ENCODE assay signal across 8 mouse cellular contexts in the genomic region with DNA sequence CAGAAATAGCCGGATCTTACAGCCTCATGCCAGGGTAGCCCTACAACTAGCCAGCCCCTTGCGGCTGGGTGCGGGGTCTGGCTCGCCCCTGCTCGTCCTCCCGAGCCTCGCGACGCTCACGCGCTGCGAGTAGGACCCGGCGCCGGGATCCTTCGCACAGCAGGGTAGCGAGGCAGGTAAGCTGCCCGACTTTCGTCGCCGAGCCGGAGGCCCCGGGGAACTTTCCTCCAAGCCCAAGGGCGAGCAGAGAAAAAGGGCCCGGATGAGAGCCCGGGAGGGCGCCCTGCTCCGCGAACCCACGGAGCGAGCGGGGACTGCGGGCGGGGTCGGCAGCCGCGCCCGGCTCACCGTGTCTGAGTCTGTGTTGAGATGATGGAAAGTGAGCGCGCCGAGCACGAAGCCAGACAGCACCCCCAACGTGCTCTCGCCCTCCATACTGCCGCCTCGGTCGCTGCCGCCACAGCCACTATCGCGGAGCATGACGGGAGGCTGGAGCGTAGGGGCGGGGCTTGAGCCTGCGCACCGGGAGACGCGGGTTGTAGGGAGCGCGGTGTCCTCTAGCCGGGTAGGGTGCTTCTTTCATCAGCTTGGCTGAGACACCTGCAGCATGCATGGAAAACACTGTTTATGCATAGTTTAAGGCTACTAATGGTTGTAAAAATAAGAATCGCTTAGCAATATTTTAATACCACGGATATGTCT. TPM values are rescaled to one million over a fixed set of nuclear protein-coding genes. Genes with fewer than 3 reads are reported as not detected.
DNase-seq lines count a peak whose midpoint lies in the region; ATAC-seq lines count a peak whose summit lies in the region.

Abraxas1 (minus strand) TSS at position 483 of the 702 bp plus-strand sequence.

- H3K4me3 ChIP-seq in hindbrain, embryonic 14.5 days (replicated peaks; ENCODE audit: low read length), result peak within 1 kb of the TSS; percentile 77

- peak within 1 kb of the TSS; percentile 78 for H3K27ac ChIP-seq in hindbrain, embryonic 14.5 days

- under 1% methylated on average over 63 of the region's 63 CpGs for WGBS in hindbrain, embryonic 14.5 days

- peak within 1 kb of the TSS; percentile 85 for H3K4me2 ChIP-seq in hindbrain, embryonic 14.5 days (replicated peaks)

- H3K36me3 ChIP-seq in hindbrain, embryonic 14.5 days (replicated peaks; ENCODE audit: control insufficient read depth, insufficient read depth), result peaks cover 6% of the 10 kb centered on the region; the same call in 1 of the 2 replicates

- H3K27me3 ChIP-seq in hindbrain, embryonic 14.5 days (ENCODE audit: control insufficient read depth, insufficient read depth, low read length), result no peaks in the 10 kb centered on the region

- peak; percentile 97 for ATAC-seq in hindbrain, embryonic 14.5 days (ENCODE audit: low FRiP score)

- peak; percentile 84 for DNase-seq in R1 (ENCODE audit: low read depth, low spot score)
- peak; percentile 90 to 94 for DNase-seq in cerebellum, postnatal 25 days
- DNase-seq in frontal cortex, postnatal 25 days (ENCODE audit: low spot score in 2 of 2), result peak; percentile 68 to 74
- peak; percentile 86 for DNase-seq in hindbrain, embryonic 14.5 days (ENCODE audit: low spot score)
- peak; percentile 55 for DNase-seq in left cerebral cortex, adult 11 months (ENCODE audit: low spot score)
- DNase-seq in lung, postnatal 36 days, result peak; percentile 91
- DNase-seq in retina, embryonic 14.5 days (ENCODE audit: low spot score), result peak; percentile 90
- peak; percentile 92 for DNase-seq in thymus, postnatal 36 days

- H3K4me1 ChIP-seq in hindbrain, embryonic 14.5 days (replicated peaks; ENCODE audit: control insufficient read depth, insufficient read depth, low read length), result 0 out of 2 replicates have a peak, but pooled peaks cover 12% of the 10 kb centered on the region

- no peaks in the 10 kb centered on the region for H3K9me3 ChIP-seq in hindbrain, embryonic 14.5 days (ENCODE audit: control insufficient read depth, low read length)

- peak within 1 kb of the TSS; percentile 86 for H3K9ac ChIP-seq in hindbrain, embryonic 14.5 days

RNA-seq across cellular contexts. Expression of gene Abraxas1, which starts in this region (rescaled TPM):
- 11.4 and 14.9 TPM in 2 replicates for polyA plus RNA-seq in hindbrain, embryonic 14.5 days (2014; fragmentation: Nextera tagmentation; extraction: Ambion mirVana)

Comparison
In these comparisons a context has a peak if more than half of its experiments do, and no peak if none do; other contexts are left out.
1. Peak in every context shown above with its lines: DNase-seq, ATAC-seq, H3K4me3 ChIP-seq and H3K27ac ChIP-seq.